Mouse (Mus musculus) neural tube, embryonic 14.5 days (tissue): ENCODE measurements around the gene Sobp. TPM values are rescaled to one million over a fixed set of nuclear protein-coding genes. Genes with fewer than 3 reads are reported as not detected.

Source experiments
- ATAC-seq: fragments of 200-750 bp; cut with Nextera tagmentation; 2 replicates; pipeline ENCODE4 v1.8.0; 2017; ENCODE audit warnings: low read depth, mild to moderate bottlenecking, moderate TSS enrichment, moderate library complexity
- H3K27ac ChIP-seq: fragments of 300-500 bp; sonication (generic); 2 replicates; pipeline ENCODE4 v1.5.1; 2014; ENCODE audit warnings: low read depth, mild to moderate bottlenecking, control low read depth, low read length, moderate library complexity, mixed read lengths
- H3K27me3 ChIP-seq: fragments of 300-500 bp; sonication (generic); 2 replicates; pipeline ENCODE4 v1.6.1; 2014; ENCODE audit warnings: low read length; ENCODE audit not compliant: control insufficient read depth, insufficient read depth
- H3K36me3 ChIP-seq: fragments of 300-500 bp; sonication (generic); 2 replicates; pipeline ENCODE4 v1.6.1; 2014; ENCODE audit warnings: low read length, mixed read lengths; ENCODE audit not compliant: control insufficient read depth, insufficient read depth
- H3K4me1 ChIP-seq: fragments of 300-500 bp; sonication (generic); 2 replicates; pipeline ENCODE4 v1.6.1; 2014; ENCODE audit warnings: low read length; ENCODE audit not compliant: control insufficient read depth, insufficient read depth
- H3K4me2 ChIP-seq: fragments of 300-500 bp; sonication (generic); 2 replicates; pipeline ENCODE4 v1.6.1; 2014; ENCODE audit warnings: mild to moderate bottlenecking, low read depth, low read length, control low read depth
- H3K4me3 ChIP-seq: fragments of 300-500 bp; sonication (generic); 2 replicates; pipeline ENCODE4 v1.5.1; 2014; ENCODE audit warnings: low read depth, low read length, control low read depth, mixed read lengths
- H3K9ac ChIP-seq: fragments of 300-500 bp; sonication (generic); replicated peaks from 2 replicates; pipeline ENCODE4 v1.6.1; 2014; ENCODE audit warnings: low read depth, mild to moderate bottlenecking, control low read depth, low read length, mixed read lengths
- H3K9me3 ChIP-seq: fragments of 300-500 bp; sonication (generic); 2 replicates; pipeline ENCODE4 v1.6.1; 2016; ENCODE audit warnings: low read length; ENCODE audit not compliant: control insufficient read depth
- WGBS: fragments of 180-500 bp; shearing (Covaris S2); extraction: QIAGEN DNeasy Blood & Tissue Kit; methylation state at CpG from one replicate; pipeline ENCODE4 v1.1.7; 2014; 5-methylcytosine and 5-hydroxymethylcytosine counted together
- polyA plus RNA-seq: library from polyadenylated mRNA; unstranded; fragments of >200 nt; fragmentation: Nextera tagmentation; extraction: Ambion mirVana; gene quantifications from 2 replicates; pipeline ENCODE4 v1.2.1, GENCODE M21; 2014

Gene Sobp
- polyA plus RNA-seq, 1 experiment from 2014 or later = 17.0 TPM

GRCm38 (mm10) chr10:43106616-43107015, 67.7 kb downstream of the Sobp start:
- H3K4me3 ChIP-seq = no peak overlapping the region
- no peak for ATAC-seq
- H3K4me1 ChIP-seq = peaks cover 28% of the 10 kb centered on the region; the same call in 1 of the 2 replicates
- H3K4me2 ChIP-seq = no peak overlapping the region
- 51% methylated on average over 8 of the region's 8 CpGs for WGBS
- no peaks in the 10 kb centered on the region for H3K9me3 ChIP-seq
- no peak overlapping the region for H3K9ac ChIP-seq
- H3K36me3 ChIP-seq = no peaks in the 10 kb centered on the region
- peak overlapping the region; percentile 63 for H3K27ac ChIP-seq
- no peaks in the 10 kb centered on the region for H3K27me3 ChIP-seq

DNA sequence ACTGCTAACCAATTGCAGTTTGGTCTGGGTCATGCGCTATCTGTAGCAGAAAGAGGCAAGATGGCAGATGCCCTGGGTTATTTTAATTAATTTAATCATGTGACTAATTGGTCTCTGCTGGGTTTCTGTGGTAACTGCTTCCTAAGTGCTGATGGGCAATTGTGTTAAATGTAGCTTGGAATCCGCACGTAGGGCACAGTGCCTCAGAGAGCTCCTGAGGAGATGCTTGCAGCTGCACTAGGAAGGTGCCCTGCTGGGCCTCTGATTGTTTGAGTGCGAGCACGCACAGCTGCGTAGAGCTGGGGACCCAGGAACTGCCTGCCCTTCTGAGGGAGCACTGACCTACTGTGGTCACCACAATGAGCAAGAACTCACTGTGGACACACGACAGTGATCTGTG, 68.1 kb downstream of the Sobp start:
- Histone ChIP-seq H3K9ac (no peak overlapping the region), H3K27ac (peak overlapping the region; percentile 63), H3K27me3 (no peaks in the 10 kb centered on the region), H3K4me2 (no peak overlapping the region), H3K4me3 (no peak overlapping the region), H3K9me3 (no peaks in the 10 kb centered on the region), H3K4me1 (peaks cover 28% of the 10 kb centered on the region; the same call in 1 of the 2 replicates), H3K36me3 (no peaks in the 10 kb centered on the region)
- WGBS = 16% methylated on average over 7 of the region's 7 CpGs
- peak; percentile 85 for ATAC-seq

- H3K27ac ChIP-seq = no peak overlapping the region
- no peaks in the 10 kb centered on the region for H3K36me3 ChIP-seq
- no peak for ATAC-seq
- no peak overlapping the region for H3K9ac ChIP-seq
- no peaks in the 10 kb centered on the region for H3K9me3 ChIP-seq
- no peak overlapping the region for H3K4me3 ChIP-seq
- H3K27me3 ChIP-seq = no peaks in the 10 kb centered on the region
- no peak overlapping the region for H3K4me2 ChIP-seq
- WGBS = 19% methylated on average over 5 of the region's 5 CpGs
- H3K4me1 ChIP-seq = peaks cover 48% of the 10 kb centered on the region
Measured at GRCm38 (mm10) chr10:43100513-43100912, 73.8 kb downstream of the Sobp start.

DNA sequence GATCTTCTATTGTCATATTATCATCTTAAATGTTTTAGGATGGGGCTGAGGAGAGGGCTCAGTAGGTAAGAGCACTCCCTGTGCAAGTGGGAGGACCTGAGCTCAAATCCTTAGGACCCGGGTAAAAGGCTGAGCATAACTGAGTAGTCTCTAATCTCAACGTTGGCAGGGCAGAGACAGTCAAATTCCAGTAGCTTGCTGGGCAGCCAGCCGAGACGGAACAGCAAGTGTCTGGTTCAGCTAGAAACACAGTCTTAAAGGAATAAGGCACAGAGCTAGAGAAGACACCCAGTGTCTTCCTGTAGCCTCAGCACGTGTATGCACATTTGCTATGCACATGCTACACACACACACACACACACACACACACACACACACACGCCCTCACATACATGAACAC, 75.1 kb downstream of the Sobp start:
- H3K27ac ChIP-seq = no peak overlapping the region
- peaks cover 49% of the 10 kb centered on the region for H3K4me1 ChIP-seq
- no peaks in the 10 kb centered on the region for H3K36me3 ChIP-seq
- no peaks in the 10 kb centered on the region for H3K27me3 ChIP-seq
- no peak overlapping the region for H3K4me2 ChIP-seq
- 56% methylated on average over 6 of the region's 6 CpGs for WGBS
- H3K9ac ChIP-seq = no peak overlapping the region
- H3K9me3 ChIP-seq = no peaks in the 10 kb centered on the region
- no peak for ATAC-seq
- no peak overlapping the region for H3K4me3 ChIP-seq

DNA sequence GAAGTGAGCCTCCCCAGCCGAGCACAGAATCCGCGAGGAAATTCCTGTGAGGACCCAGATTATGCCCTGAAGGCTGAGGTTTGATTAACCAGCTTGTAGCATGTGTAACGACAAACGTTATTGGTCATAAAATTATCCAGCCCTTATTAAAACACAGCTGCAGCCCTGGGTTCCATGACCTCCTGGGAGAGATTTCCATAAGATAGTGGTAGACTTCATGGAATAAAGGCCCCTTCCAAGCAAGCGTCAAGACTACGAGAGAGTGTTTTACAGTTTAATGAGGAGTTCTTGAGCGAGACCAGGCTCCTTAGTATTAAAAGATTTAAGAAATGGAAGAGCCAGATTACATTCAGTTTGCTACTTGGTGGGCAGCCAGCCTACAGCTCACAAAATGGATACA, 76.6 kb downstream of the Sobp start:
- Histone ChIP-seq H3K4me2 (no peak overlapping the region), H3K9ac (no peak overlapping the region), H3K4me1 (peaks cover 43% of the 10 kb centered on the region), H3K27ac (no peak overlapping the region), H3K27me3 (no peaks in the 10 kb centered on the region), H3K9me3 (no peaks in the 10 kb centered on the region), H3K4me3 (no peak overlapping the region), H3K36me3 (no peaks in the 10 kb centered on the region)
- WGBS = 24% methylated on average over 8 of the region's 8 CpGs
- ATAC-seq = peak; percentile 20; the same call in 1 of the 2 replicates

DNA sequence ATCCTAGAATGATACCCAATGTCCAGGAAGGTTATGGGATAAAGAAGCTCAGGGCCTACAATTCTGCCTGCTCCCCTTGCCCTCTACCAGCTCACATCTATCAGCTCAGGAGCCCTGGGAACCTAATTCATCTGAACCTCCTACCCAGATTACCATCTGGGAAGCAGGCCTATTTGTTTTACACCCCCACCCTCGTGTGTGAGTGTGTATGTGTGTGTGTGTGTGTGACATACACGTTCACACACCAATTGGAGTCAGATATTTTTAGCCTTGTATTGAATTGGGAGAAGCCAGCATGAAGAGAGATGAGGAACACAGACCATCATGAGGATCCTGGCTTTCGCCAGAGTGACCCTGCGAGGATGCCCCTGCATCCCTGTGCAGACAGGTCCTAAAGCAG, 77.7 kb downstream of the Sobp start:
- no peak for ATAC-seq
- no peaks in the 10 kb centered on the region for H3K27me3 ChIP-seq
- no peaks in the 10 kb centered on the region for H3K36me3 ChIP-seq
- no peak overlapping the region for H3K27ac ChIP-seq
- no peak overlapping the region for H3K4me2 ChIP-seq
- 75% methylated on average over 4 of the region's 4 CpGs for WGBS
- peaks cover 46% of the 10 kb centered on the region for H3K4me1 ChIP-seq
- no peak overlapping the region for H3K9ac ChIP-seq
- H3K9me3 ChIP-seq = no peaks in the 10 kb centered on the region
- H3K4me3 ChIP-seq = no peak overlapping the region

GRCm38 (mm10) chr10:43094537-43094936, 79.8 kb downstream of the Sobp start:
- Histone ChIP-seq H3K9me3 (no peaks in the 10 kb centered on the region), H3K36me3 (no peaks in the 10 kb centered on the region), H3K4me1 (peaks cover 31% of the 10 kb centered on the region), H3K9ac (no peak overlapping the region), H3K27me3 (no peaks in the 10 kb centered on the region), H3K4me3 (no peak overlapping the region), H3K27ac (no peak overlapping the region), H3K4me2 (no peak overlapping the region)
- WGBS = 33% methylated on average over 5 of the region's 5 CpGs
- no peak for ATAC-seq

DNA sequence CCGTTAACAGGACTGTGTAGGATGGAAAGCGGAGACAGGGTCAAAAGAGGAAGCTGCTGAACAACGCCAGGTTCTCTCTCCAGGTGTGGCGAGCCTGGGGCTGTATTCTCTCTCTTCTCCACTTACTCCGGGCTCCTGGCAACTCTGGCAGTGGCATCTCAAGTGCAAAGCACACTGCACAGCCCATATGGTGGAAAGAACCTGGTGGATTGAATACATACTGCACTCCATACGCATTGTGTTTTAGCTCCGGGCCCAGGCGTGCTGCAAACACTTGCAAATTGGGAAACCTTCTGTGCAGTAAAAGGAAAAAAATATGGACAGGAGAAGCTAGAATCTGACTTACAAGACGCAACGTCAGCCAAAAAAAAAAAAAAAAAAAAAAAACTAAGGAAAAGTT, 80.9 kb downstream of the Sobp start:
- Histone ChIP-seq H3K9ac (no peak overlapping the region), H3K27me3 (no peaks in the 10 kb centered on the region), H3K9me3 (no peaks in the 10 kb centered on the region), H3K27ac (no peak overlapping the region), H3K4me1 (peaks cover 31% of the 10 kb centered on the region), H3K4me3 (no peak overlapping the region), H3K36me3 (no peaks in the 10 kb centered on the region), H3K4me2 (no peak overlapping the region)
- 82% methylated on average over 10 of the region's 10 CpGs for WGBS
- ATAC-seq = no peak; the same call in 1 of the 2 replicates

DNA sequence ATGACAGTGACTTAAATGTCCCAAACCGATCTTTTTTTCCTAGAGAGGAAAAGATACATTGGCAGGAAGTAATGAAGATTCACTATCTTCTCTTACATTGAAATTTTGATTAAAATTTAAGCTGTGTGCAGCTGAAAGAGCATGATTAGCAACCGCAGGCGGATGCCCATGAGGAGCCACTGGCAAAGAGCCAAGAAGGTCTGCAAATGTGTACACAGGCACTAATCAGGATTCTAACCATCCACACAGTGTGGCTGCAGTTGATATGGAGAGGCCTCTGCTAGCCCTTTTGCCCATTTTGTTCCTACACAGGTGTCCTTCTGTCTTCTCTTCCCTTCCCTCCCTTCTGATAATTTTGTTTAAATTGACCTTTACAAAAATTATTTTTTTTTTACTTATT, 84.3 kb downstream of the Sobp start:
- Histone ChIP-seq H3K36me3 (no peaks in the 10 kb centered on the region), H3K4me3 (no peak overlapping the region), H3K4me2 (no peak overlapping the region), H3K9me3 (no peaks in the 10 kb centered on the region), H3K4me1 (peaks cover 18% of the 10 kb centered on the region), H3K27me3 (no peaks in the 10 kb centered on the region), H3K9ac (no peak overlapping the region), H3K27ac (no peak overlapping the region)
- 45% methylated on average over 3 of the region's 3 CpGs for WGBS
- ATAC-seq = no peak

GRCm38 (mm10) chr10:43087421-43087820, 86.9 kb downstream of the Sobp start:
- no peak for ATAC-seq
- H3K27me3 ChIP-seq = no peaks in the 10 kb centered on the region
- H3K9ac ChIP-seq = no peak overlapping the region
- H3K36me3 ChIP-seq = no peaks in the 10 kb centered on the region
- peaks cover 24% of the 10 kb centered on the region for H3K4me1 ChIP-seq
- H3K27ac ChIP-seq = no peak overlapping the region
- no peak overlapping the region for H3K4me2 ChIP-seq
- H3K9me3 ChIP-seq = no peaks in the 10 kb centered on the region
- WGBS = 23% methylated on average over 2 of the region's 2 CpGs
- no peak overlapping the region for H3K4me3 ChIP-seq
